Mouse (Mus musculus) mouse embryonic stem cell (cell line): ENCODE data around the gene Padi4.

ENCODE experiments used
- in situ Hi-C, 2 experiments: fragments of 300-500 bp; cut with MboI; formaldehyde crosslinking; loops; 1 replicate in 1 of 2; 3 replicates in 1 of 2; pipeline ENCODE4 v1.14.3; 2019 to 2020; ENCODE audit warnings: low sequenced_read_pairs in 2 of 2, low pct_unique_long_range_greater_than_20kb in 1 of 2, mixed read lengths in 1 of 2; ENCODE audit not compliant: unreplicated experiment in 1 of 2

Gene Padi4

GRCm38 (mm10) chr4:140716994-140717393 is 57.0 kb downstream of the Padi4 start:
- in situ Hi-C loops, result no loop called here

GRCm38 (mm10) chr4:140714586-140714985 is 59.5 kb downstream of the Padi4 start:
- in situ Hi-C loops, result no loop called here

DNA sequence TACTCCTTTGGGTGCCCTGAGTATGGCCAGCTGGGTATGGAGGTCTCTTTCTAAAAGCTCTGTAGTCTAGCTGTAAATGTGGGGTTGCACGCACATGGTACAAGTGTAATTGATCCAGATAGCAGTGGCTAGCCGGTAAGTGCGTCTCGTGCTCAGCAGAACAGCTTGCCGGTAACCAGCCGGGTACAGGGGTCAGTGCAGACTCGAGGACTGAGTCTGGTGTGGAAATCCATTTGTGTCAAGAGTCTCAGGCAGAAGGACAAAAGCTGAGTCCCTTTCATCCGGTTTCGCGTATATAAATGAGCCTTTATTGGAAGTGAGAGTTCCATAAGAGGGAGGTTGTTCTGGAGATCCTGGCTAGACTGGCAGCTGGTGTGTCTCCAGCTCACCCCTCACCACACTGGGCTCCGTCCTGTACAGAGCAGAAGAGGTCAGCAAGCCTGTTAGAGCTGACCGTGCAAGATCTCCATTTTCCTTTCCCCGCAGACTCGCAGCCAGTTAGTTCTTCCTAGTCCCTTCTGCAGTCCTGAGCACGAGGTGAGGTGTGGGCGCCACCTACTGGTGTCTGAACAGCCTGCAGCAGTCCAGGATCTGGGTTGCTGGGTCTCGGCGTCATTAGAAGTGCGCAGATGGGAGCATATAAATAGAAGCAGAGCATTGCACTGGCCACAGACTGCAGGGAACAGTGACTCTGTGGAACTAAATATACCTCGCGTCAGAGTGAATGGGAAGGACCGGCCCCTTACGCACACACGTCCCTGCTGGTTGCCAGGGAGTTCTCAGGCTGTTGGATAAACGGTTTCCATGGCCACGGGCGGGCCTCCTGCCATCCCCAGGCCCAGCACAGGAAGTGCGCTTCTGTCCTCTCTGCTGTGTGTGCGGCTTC is 60.3 kb downstream of the Padi4 start:
- in situ Hi-C loops, result no loop called here

DNA sequence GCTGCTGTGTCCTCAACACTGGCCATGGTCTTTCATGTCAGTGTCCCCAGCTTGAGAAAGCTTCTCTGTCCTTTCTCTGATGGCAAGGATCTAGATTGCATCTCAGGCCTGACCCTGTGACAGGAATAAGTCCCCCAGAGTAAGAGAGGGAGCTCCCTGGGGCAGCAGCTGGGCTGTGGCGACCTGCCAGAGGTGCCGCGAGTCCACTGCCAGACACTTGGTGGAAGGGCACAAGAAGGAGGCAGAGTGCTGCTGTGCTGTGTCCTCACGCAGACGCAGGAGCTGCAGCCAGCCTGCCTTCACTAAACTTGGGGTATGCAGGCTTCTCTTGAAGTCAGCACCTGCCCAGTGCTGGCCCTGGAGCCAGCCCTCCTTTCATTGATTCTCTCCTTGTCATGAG is 62.7 kb downstream of the Padi4 start:
- in situ Hi-C loops, result no loop called here

GRCm38 (mm10) chr4:140710781-140711180 is 63.3 kb downstream of the Padi4 start:
- in situ Hi-C loops, result no loop called here

DNA sequence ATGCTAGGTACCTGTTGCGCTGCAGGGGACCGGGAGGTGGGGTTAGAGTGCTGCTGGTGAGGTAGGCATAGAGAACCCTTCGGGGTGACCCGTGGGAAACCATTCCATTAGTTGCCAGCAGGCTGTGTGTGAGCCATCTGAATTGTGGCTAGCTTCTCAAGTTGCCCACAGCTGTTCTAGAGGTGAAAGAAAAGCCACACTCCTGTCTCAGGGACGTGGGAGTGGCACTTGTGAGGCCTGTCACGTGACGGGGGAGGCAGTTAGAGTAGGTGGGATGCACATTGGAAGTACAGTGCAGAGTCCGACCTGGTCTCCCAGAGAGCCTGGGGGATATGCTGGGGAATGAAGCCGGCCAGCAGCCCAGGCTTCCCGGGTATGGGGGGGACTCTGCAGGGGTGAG is 64.4 kb downstream of the Padi4 start:
- in situ Hi-C loops, result no loop called here

- in situ Hi-C loops, result no loop called here
Observed at GRCm38 (mm10) chr4:140709111-140709510, 64.9 kb downstream of the Padi4 start.

DNA sequence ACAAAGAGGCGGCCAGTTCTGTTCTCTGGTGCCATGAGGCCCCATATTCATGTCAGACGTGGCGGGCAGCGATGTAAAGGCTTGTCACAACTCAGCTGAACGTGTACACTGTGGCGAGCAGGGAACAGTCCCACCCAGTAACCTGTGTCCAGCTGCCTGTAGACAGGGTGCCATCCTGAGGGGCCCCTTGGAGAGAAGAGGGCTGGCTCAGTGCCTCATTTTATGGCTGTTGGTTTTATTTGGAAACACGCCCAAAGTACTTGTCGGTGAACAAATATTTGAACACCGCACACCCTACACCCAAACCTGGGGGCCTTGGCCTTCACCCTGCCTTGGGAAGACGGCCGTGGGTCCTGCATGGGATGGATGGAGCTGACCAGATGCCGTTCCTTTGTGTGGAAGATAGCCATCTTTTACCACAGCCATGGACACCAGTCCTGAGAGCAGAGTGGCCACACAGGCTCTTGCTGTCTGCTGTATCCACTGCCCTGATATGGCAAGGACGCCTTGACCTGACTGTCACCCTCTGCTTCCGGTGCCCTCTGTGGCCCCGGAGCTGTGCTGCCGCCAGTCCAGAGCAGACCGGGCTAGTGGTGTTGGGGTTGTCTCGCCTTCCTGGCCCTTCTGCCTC is 65.6 kb downstream of the Padi4 start:
- in situ Hi-C loops, result no loop called here

- in situ Hi-C loops, result no loop called here
Observed at GRCm38 (mm10) chr4:140707615-140708014, 66.4 kb downstream of the Padi4 start.

DNA sequence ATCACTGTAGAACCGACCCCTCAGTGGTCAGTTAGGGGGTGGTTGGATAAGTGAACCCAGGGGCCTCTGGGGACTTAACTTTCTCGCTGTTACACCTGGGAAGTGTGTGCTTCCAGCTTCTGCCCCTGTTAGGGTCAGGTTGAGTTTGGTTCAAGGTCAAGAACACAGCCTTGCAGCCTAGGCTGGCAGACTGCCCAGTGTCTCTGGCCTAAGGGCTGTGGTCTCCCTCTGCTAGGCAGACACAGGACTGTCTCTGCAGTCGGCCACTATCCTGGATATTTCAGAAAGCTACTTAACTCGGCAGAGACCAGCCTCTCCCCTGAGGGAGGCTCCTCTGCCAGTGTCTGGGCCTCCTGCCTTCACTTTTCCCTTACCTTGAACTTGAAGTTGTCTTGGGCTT is 69.9 kb downstream of the Padi4 start:
- in situ Hi-C loops, result no loop called here

DNA sequence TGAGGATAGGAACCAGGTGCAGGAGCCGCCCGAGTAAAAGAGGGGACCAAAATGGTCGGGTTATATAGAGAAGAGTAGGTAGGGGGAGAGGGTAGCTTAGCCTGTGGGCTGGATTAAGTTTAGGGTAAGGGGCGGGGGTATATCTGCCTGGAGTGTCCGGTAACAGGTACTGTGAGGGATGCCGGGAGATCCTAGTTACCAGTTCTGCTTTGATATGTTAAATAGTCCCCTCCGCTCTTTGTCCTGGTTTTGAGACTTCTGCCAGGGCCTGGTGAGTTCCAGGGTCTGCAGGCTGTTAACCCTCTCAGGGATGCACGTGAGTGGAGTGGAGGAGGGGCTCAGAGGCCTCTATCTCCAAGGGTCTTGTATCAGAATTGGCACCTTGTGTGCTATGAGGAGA is 70.4 kb downstream of the Padi4 start:
- in situ Hi-C loops, result no loop called here

DNA sequence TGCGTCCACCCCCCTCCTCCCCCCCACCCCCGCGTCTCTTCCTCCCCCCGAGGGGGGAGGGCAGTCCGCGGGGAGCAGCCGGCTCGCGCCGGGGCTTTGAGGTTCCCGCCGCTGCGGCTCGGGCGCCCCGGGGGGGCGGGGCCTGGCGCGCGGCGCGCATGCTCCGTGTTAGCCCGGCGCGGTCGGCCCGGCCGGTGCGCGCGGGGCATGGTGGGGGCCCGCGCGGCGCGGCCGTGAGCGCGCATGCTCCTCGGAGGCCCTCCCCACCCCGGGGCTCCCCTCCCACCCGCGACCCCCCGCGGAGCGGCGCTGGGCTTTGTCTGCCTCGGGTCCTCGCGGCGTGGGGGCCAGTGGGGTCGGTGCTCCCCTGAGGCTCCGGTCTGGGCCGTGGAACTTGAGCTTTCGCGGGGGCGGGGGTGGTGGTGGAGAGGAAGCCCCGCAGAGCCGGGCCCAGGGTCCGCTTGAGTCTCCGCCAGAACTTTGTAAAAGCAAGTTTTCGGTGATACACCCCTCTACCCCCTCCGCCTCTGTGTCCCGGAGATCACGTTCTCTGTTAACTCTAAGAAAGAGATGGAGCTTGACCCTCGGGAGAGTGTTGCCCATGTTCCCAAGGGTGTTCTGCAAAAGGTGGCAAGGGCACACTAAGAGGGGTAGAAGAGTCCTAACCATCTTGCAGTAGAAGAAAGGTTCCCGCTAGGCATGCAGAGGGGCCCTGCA is 71.3 kb downstream of the Padi4 start:
- in situ Hi-C loops, result no loop called here

GRCm38 (mm10) chr4:140701716-140702561 is 72.1 kb downstream of the Padi4 start:
- in situ Hi-C loops, result no loop called here

DNA sequence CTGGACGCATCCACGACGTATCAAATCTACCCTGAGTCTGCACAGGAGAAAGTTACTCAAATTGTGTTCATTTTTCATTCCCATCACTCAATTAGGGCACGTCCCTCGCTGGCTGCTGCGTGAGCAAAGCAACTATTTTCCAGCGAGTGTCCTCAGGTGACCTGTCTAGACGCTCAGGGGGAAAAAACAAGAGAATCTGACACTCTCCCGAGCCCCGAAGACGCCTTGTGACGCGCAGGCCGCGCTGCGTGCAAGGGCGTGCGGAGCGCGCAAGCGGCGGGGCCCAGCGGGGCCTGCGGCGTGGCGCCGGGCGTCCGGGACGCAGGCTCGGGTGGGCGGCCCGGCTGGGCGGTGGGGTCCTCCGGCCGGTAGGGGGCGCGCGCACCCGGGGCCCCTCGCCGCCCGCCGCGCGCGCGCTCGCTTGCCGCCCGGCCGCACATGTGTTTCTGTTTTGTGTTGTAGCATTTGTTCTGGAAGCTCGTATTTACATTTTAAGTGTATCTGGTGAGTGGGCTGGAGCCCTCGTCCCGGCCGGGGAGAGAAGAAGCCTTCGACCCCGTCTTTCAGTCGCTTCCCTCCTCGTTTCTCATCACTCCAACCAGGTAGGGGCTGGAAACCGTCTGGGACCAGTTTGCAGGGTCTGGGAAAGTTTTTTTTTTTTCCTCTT is 72.9 kb downstream of the Padi4 start:
- in situ Hi-C loops, result no loop called here

DNA sequence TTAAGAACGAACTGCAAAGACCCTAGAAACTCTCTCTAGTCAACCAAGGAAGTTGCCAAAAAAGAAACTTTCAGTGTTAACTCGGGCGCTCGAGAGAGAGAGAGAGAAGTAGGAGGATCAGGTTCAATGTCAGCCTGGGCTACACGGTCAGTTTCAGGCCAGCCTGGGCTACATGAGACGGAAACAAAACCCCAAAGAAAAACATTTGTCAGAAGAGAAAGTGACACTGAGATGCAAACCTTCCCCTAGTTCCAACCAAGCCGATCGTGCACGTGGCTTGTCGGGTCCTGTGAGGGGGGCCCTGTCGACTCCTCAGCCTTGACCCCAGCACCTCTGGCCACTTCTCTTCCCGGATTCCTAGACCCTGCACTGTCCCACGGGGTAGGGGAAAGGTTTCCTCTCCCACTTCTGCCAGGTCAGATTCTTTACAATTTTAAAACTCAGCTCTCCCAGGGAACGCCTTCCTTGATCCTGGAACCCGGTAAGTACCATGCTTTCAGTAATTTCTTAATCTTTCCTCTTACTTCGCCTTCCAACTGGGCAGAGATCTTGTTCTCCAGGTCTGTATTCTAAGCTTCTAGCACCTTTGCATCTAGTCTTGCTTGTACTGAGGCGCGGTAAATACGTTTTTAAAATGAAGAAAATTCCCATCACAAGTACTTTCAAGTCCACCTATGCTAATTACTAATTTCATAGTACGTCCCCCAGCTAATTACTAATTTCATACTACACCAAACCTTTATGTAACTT is 73.6 kb downstream of the Padi4 start, which contains the start of gene Rcc2:
TSS of gene Rcc2 (plus strand) at position 273 of the 750 bp plus-strand sequence.
- in situ Hi-C loops, result no loop called here

DNA sequence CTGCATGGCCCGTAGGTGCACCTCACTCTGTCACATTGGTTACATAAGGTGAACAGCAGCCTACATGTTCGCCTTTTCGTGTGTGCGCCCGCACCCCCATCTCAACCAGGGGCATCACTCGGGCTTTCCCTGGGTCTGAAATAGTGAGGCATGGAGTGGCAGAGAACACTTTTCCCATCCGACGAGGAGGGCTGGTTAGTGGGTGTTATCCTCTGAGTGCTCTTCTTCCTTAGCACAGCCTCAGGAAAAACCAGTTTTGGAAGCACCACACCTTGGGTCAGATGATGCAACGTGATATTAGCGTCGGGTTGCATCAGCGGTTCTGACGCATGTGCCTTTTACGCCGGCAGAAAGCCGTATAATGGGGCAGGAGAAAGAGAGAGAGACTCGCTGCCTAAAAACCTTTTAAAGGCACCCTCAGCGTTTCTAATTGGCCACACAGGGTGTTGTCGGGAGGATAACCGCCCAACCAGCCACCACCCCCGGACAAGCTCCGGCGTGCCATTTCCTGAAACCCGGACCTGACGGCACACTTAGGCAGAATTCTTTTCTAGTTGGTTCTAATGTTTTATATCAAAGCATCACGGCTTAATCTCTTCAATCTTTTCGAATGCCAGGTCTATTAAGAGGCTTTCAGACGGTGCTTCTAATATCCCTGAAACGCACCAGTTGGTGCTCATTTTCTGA is 74.5 kb downstream of the Padi4 start:
- in situ Hi-C loops, result no loop called here
